Comparison of ENCODE assay signal across 19 mouse cellular contexts in genomic region chr7:135659314-135659935, GRCm38 (mm10). TPM values are rescaled to one million over a fixed set of nuclear protein-coding genes. Genes with fewer than 3 reads are reported as not detected.
DNase-seq lines count a peak whose midpoint lies in the region; ATAC-seq and TF ChIP-seq lines count a peak whose summit lies in the region.
"Had no signal": no experiment of that assay in that cellular context is flagged by ENCODE, and none has a peak within 500 bp of the region (broad histone marks: within the 10 kb centered on the region; RNA-seq: fewer than 3 reads in every experiment).

No protein-coding gene starts in this region.

- H3K4me3 ChIP-seq in liver, embryonic 14.5 days (ENCODE audit: insufficient read depth in 1 of 2, low read depth in 2 of 2, low read length in 2 of 2) = no peak overlapping the region
- no peak overlapping the region for H3K4me3 ChIP-seq in macrophage (ENCODE audit: inconsistent target)
- no peak overlapping the region for H3K4me3 ChIP-seq in midbrain, embryonic 13.5 days (replicated peaks)
- H3K4me3 ChIP-seq: forebrain, embryonic 15.5 days; heart, embryonic 10.5 days; hindbrain, embryonic 10.5 days; left cerebral cortex, adult 2 months had no signal

- peaks cover 68% of the 10 kb centered on the region for H3K79me2 ChIP-seq in macrophage (ENCODE audit: inconsistent target)

- no peaks in the 10 kb centered on the region for H3K4me1 ChIP-seq in liver, embryonic 14.5 days (replicated peaks; ENCODE audit: control insufficient read depth in 2 of 2, insufficient read depth in 2 of 2, low read length in 1 of 2)
- no peaks in the 10 kb centered on the region for H3K4me1 ChIP-seq in midbrain, embryonic 13.5 days (replicated peaks)
- H3K4me1 ChIP-seq: forebrain, embryonic 15.5 days; heart, embryonic 10.5 days; hindbrain, embryonic 10.5 days had no signal

- TF ChIP-seq CTCF in liver, embryonic 14.5 days (IDR thresholded peaks at IDR 0.05; ENCODE audit: low read depth) = peak; percentile 17; the same call in 1 of the 2 replicates

- H3K27me3 ChIP-seq in liver, embryonic 14.5 days (ENCODE audit: control insufficient read depth, insufficient read depth, low read length) = no peaks in the 10 kb centered on the region
- no peaks in the 10 kb centered on the region for H3K27me3 ChIP-seq in midbrain, embryonic 13.5 days
- H3K27me3 ChIP-seq: forebrain, embryonic 15.5 days had no signal

- 61% methylated on average over 5 of the region's 5 CpGs for WGBS in liver, embryonic 14.5 days (ENCODE audit: insufficient replicate concordance)
- WGBS in macrophage (ENCODE audit: missing documents) = 21% methylated on average over 5 of the region's 5 CpGs
- WGBS in midbrain, embryonic 13.5 days = 94% methylated on average over 5 of the region's 5 CpGs

- no peak overlapping the region for H3K27ac ChIP-seq in liver, embryonic 14.5 days
- H3K27ac ChIP-seq in macrophage = 0 out of 2 replicates have a peak overlapping the region, but pooled peaks have one; percentile 5
- H3K27ac ChIP-seq in midbrain, embryonic 13.5 days = no peak overlapping the region
- H3K27ac ChIP-seq: forebrain, embryonic 15.5 days; heart, embryonic 10.5 days; hindbrain, embryonic 10.5 days; left cerebral cortex, adult 2 months had no signal

- no peak for ATAC-seq in liver, embryonic 14.5 days (ENCODE audit: insufficient read depth)
- no peak for ATAC-seq in midbrain, embryonic 13.5 days
- ATAC-seq: forebrain, embryonic 15.5 days; midbrain, embryonic 16.5 days had no signal

- no peak overlapping the region for H3K9ac ChIP-seq in liver, embryonic 14.5 days (replicated peaks)
- H3K9ac ChIP-seq in midbrain, embryonic 13.5 days (replicated peaks) = no peak overlapping the region
- H3K9ac ChIP-seq: forebrain, embryonic 15.5 days had no signal

- TF ChIP-seq EP300 in liver, embryonic 14.5 days (IDR thresholded peaks at IDR 0.05; ENCODE audit: low read depth) = no peak

- no peaks in the 10 kb centered on the region for H3K36me3 ChIP-seq in liver, embryonic 14.5 days (replicated peaks; ENCODE audit: control insufficient read depth, insufficient read depth, low read depth)
- H3K36me3 ChIP-seq in macrophage (ENCODE audit: inconsistent target) = peaks cover 64% of the 10 kb centered on the region
- H3K36me3 ChIP-seq in midbrain, embryonic 13.5 days = no peaks in the 10 kb centered on the region
- H3K36me3 ChIP-seq: forebrain, embryonic 15.5 days; heart, embryonic 10.5 days; hindbrain, embryonic 10.5 days had no signal

- no peak overlapping the region for H3K4me2 ChIP-seq in liver, embryonic 14.5 days (ENCODE audit: low read depth)
- H3K4me2 ChIP-seq in midbrain, embryonic 13.5 days (replicated peaks) = no peak overlapping the region
- H3K4me2 ChIP-seq: forebrain, embryonic 15.5 days had no signal

- DNase-seq in liver, embryonic 14.5 days (ENCODE audit: low read depth in 3 of 3, low spot score in 3 of 3) = no peak
- no peak for DNase-seq in liver
- peak; percentile 90 for DNase-seq in 416B (ENCODE audit: low read depth)
- DNase-seq in T-cell, adult 2 months (ENCODE audit: low spot score) = peak; percentile 56
- DNase-seq in left cerebral cortex, adult 11 months (ENCODE audit: low spot score) = no peak
- DNase-seq in frontal cortex, postnatal 14 days (ENCODE audit: low spot score in 2 of 2) = no peak
- DNase-seq: adrenal gland, postnatal 14 days; cerebellum, postnatal 25 days; gastrocnemius, postnatal 10 days; kidney, postnatal 25 days; lung, postnatal 10 days; spleen, adult 18-20 months had no signal

- no peaks in the 10 kb centered on the region for H3K9me3 ChIP-seq in liver, embryonic 14.5 days (ENCODE audit: control insufficient read depth, low read length)
- H3K9me3 ChIP-seq in midbrain, embryonic 13.5 days = no peaks in the 10 kb centered on the region
- H3K9me3 ChIP-seq: forebrain, embryonic 15.5 days; heart, embryonic 10.5 days; hindbrain, embryonic 10.5 days had no signal

RNA-seq across cellular contexts. Expression of gene Mki67, which starts 56.7 kb away (rescaled TPM):
- 48.0 and 97.2 TPM in 2 replicates for polyA plus RNA-seq in liver, embryonic 14.5 days (2012; rRNA removed)
- polyA plus RNA-seq in liver, embryonic 14.5 days (2014; fragmentation: Nextera tagmentation; extraction: Ambion mirVana) = 118 and 129 TPM in 2 replicates
- 100 to 1,000 TPM in 14 of 26 experiments, 10 to 100 TPM in 12; 20.5 to 572 (median 122) TPM for total RNA-seq in macrophage (2018; cell fraction: chromatin; rRNA removed)
- total RNA-seq in macrophage (2018; cell fraction: cytosol; rRNA removed) = 100 to 1,000 TPM in 1 of 26 experiments, 10 to 100 TPM in 22, 1 to 10 TPM in 3; 8.8 to 101 (median 19.2) TPM
- 100 to 1,000 TPM in 14 of 26 experiments, 10 to 100 TPM in 12; 13.1 to 253 (median 111) TPM for total RNA-seq in macrophage (2018; cell fraction: nucleus; rRNA removed)
- 4.2 to 24.2 TPM (median 17.5 TPM) in 3 replicates for polyA plus RNA-seq in macrophage (2018)
- 17.7 and 18.8 TPM in 2 replicates for polyA plus RNA-seq in midbrain, embryonic 13.5 days (2015; fragmentation: Nextera tagmentation; extraction: Ambion mirVana)

Comparison
In these comparisons a context has a peak if more than half of its experiments do, and no peak if none do; other contexts are left out.
1. DNase-seq: peak in 416B (single experiment) and T-cell, adult 2 months (single experiment); none in liver, embryonic 14.5 days (0 of 3), liver (single experiment), left cerebral cortex, adult 11 months (single experiment) and frontal cortex, postnatal 14 days (0 of 2).